Mouse (Mus musculus): ENCODE results near the gene Snrnp35. TPM values are rescaled to one million over a fixed set of nuclear protein-coding genes. Genes with fewer than 3 reads are reported as not detected.

The Snrnp35 gene
- total RNA-seq, 2 experiments from 2014 or later: 1.7 TPM; not detected in 1

DNA sequence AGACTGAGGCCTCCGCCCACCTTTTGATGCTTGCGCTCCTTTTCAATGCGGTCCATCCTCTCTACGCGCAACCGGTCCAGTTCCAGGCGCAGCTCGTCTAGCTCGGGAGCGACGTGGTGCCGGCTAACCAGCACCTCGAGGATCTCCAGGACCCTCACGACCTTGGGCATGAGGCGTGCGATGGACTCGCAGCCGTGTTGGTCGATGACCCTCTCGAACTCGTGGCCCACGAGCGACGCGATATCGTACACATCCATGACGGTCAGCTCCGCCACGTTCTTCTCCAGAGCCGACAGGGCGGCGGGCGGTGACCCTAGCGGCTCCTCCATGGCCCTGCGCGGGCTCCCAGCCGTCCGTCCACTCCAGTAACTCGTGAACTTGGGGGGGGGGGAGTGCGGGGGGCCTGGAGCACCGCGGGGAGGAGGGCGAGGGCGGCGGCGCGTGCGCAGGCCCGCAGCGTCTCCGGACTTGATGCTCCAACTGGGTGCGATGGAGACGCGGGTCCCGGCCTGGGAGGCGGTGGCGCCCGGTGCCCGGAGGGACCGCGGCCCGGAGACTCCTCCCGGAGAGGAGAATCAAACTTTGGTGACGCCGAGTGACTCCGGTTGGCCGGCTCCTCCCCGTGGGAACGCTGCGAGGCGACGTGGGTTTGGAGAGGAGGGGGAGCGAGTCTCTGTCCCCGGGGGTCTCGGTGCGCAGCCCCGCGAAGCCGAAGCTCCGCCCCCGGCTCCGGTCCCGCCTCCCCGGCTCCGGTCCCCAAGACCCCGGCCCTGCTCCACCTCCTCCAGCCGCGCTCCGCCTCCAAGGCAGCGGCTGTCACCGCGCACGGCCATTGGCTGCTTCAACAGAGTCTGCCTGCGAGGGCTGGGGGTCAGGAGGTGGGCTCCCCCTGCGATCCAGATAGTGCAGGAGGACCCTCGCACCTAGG lies 48.0 kb downstream of the Snrnp35 start, which contains the start of gene Rilpl1:
Rilpl1 (minus strand) TSS at position 737 of the 928 bp plus-strand sequence.
- ATAC-seq (replicated peaks; ENCODE audit: low FRiP score, poor library complexity, severe bottlenecking): no peak

DNA sequence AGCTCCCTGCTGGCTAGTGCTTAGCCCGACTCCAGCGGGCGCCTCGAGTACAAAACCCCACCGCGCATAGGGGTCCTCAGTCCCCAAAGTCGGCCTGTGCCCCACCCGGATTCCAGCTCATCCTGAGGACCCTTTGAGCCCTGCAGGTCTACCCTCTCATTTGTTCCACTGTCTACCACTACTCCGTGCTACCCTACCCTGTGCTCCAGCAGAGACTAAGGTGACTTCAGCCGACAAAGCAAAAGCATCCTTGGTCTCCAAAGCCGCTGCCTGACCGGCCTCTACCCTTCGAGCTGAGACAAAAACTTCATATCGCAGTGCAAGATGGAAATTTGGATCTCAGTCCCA lies 48.6 kb downstream of the Snrnp35 start:
- ATAC-seq (replicated peaks; ENCODE audit: low FRiP score, poor library complexity, severe bottlenecking): no peak

DNA sequence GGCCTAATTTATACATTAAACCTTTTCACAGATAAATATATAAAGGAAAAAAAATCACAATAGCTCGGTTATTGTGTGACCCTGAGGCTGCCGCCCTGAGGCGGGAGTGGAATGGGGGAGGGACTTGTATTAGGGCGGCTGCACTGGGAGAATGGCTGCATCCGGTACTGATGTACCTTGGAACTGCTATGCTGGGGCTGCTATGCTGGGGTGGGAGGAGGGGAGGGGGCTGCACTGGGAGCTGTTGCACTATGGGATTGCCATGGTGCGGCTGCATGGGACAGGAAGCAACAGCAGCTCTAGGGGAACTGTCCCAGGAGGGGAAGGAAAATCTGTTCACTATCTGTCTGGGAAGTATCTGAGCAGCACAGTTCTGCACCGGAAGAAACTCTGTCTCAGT lies 49.5 kb downstream of the Snrnp35 start:
- no peak for ATAC-seq (replicated peaks; ENCODE audit: low FRiP score, poor library complexity, severe bottlenecking)

DNA sequence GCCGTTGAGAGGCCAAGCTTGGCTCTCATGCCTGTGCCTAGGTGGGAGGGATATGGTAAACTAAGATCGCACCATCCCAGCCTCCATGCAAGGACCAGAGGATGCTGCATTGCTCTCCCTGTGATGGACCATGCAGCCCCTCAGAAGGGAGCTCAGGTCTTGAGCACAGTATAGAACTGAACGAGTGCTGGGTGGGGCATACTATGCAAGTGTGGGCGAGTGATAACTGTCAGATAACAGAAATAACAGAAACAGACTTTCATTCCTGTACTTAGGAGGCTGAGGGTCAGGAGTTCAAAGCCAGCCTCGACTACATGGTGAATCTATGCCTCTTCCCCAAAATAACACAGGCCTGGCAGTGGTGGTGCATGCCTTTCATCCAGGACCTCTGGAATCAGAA lies 52.1 kb downstream of the Snrnp35 start:
- ATAC-seq (replicated peaks; ENCODE audit: low FRiP score, poor library complexity, severe bottlenecking): no peak

DNA sequence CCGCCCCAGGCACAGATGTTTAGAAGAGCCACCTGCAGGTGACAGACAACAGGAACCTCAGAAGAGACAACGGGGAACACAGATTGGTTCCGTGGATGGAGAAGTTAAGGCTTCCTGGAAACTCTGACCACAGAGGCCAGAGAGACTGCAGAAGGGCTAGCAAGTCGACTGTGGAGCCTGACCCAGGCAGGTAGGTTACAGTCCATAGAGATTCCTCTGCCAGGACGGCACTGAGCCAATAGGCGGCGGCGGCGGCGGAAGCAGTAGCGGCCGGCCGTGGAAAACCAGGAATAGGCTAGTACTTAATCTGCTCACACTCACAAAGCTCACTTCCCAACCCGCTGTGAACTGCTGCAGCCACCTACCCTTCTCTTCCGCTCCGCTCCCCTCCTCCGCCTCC lies 53.8 kb downstream of the Snrnp35 start:
- no peak for ATAC-seq (replicated peaks; ENCODE audit: low FRiP score, poor library complexity, severe bottlenecking)

DNA sequence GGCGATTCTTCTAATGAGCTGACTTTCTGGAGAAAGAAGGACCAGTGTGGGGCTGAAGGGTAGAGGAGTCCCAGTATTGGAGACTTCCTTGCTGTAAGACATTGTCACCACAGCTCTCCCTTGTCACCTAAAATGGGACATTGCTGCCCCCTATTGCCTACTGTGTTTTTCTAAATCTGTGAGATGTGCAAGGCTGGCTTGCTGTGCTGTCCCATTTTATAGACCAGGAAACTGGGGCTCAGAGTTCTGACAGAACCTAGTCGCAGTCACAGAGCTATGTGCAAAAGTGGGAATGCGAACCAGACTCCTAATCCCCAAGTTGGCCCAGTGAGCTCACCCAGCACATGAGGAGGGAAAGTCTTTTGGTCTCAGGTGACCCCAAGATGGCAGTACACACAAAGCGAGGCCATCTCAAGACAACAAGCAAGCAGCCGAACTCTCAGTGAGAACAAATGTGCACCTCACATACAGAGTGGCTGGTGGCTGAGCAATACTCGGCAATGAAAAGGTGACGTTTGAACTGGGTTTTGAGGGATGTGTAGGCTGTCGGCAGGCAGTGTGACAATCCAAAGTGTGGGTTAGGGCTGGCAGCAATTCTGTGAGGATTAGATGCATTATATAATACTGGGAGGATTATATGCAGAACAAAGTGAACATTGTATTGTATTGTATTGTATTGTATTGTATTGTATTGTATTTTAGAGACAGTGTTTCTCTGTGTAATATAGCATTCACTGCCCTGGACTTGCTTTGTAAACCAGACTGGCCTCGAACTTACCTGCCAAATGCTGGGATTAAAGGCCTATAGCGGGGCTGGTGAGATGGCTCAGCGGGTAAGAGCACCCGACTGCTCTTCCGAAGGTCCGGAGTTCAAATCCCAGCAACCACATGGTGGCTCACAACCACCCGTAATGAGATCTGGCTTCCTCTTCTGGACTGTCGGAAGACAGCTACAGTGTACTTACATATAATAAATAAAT lies 56.2 kb downstream of the Snrnp35 start:
- no peak for ATAC-seq (replicated peaks; ENCODE audit: low FRiP score, poor library complexity, severe bottlenecking)

DNA sequence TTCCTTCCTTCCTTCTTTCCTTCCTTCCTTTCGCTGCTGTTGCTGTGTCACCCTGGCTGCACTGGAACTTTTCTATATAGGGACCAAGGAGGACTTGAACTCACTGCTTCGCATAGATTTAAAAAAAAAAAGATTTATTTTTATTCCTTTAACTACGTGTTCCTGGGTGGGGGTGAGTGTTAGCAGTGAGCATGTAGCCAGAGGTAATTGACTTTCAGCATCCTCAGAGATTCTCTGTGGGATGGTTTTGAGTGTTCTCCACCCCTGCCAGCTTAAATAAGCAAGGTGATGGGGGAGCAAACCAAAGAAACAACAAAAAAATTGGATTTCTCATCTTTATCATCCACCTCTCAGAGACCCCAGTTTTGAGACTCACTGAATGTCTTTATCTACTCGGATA lies 57.0 kb downstream of the Snrnp35 start:
- no peak for ATAC-seq (replicated peaks; ENCODE audit: low FRiP score, poor library complexity, severe bottlenecking)

DNA sequence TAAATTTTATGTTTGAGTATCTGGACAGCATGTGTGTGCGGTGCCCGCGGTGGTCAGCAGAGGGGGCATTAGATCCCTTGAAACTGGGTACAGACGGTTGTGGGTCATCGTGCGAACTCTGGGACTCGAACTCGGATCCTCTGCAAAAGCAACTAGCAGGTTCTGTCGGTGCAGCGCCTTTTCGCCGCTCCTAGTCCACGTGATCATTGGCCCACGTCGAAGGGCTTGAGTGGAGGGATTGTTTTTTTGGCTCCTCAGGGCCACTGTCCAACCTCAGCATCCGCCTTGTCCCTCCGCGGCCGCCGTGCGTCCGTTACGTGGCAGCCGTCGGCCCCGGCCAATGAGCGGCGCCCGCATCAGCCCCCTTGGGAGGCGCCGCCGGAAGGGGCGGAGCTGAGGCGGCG lies 57.5 kb downstream of the Snrnp35 start, which contains the start of gene Tmed2:
Tmed2 (plus strand) TSS at position 313 of the 404 bp plus-strand sequence.
- ATAC-seq (replicated peaks; ENCODE audit: low FRiP score, poor library complexity, severe bottlenecking): peak; percentile 98

Other genes starting within 250 kb of the Snrnp35 start
- gene Pitpnm2, start 233.4 kb upstream of the Snrnp35 start, total RNA-seq (2015; ENCODE audit: low replicate concordance): 0.42 and 2.5 TPM in 2 replicates
- 0.51 and 0.76 TPM in 2 replicates for gene Pitpnm2, start 233.4 kb upstream of the Snrnp35 start, total RNA-seq (2017; ENCODE audit: low replicate concordance)
- gene Mphosph9, start 155.2 kb upstream of the Snrnp35 start, total RNA-seq (2015; ENCODE audit: low replicate concordance): 39.0 and 47.6 TPM in 2 replicates
- 54.2 and 56.6 TPM in 2 replicates for gene Mphosph9, start 155.2 kb upstream of the Snrnp35 start, total RNA-seq (2017; ENCODE audit: low replicate concordance)
- 2.9 and 8.4 TPM in 2 replicates for gene 2810006K23Rik, start 155.0 kb upstream of the Snrnp35 start, total RNA-seq (2015; ENCODE audit: low replicate concordance)
- 5.1 and 6.2 TPM in 2 replicates for gene 2810006K23Rik, start 155.0 kb upstream of the Snrnp35 start, total RNA-seq (2017; ENCODE audit: low replicate concordance)
- gene Cdk2ap1, start 120.1 kb upstream of the Snrnp35 start, total RNA-seq (2015; ENCODE audit: low replicate concordance): 80.5 and 89.0 TPM in 2 replicates
- gene Cdk2ap1, start 120.1 kb upstream of the Snrnp35 start, total RNA-seq (2017; ENCODE audit: low replicate concordance): 70.8 and 92.4 TPM in 2 replicates
- 43.6 and 59.9 TPM in 2 replicates for gene Sbno1, start 57.1 kb upstream of the Snrnp35 start, total RNA-seq (2015; ENCODE audit: low replicate concordance)
- 84.5 and 106 TPM in 2 replicates for gene Sbno1, start 57.1 kb upstream of the Snrnp35 start, total RNA-seq (2017; ENCODE audit: low replicate concordance)
- 307 and 377 TPM in 2 replicates for gene Kmt5a, start 43.2 kb upstream of the Snrnp35 start, total RNA-seq (2015; ENCODE audit: low replicate concordance)
- gene Kmt5a, start 43.2 kb upstream of the Snrnp35 start, total RNA-seq (2017; ENCODE audit: low replicate concordance): 344 and 488 TPM in 2 replicates
- 7.1 and 7.9 TPM in 2 replicates for gene Rilpl2, start 4.8 kb upstream of the Snrnp35 start, total RNA-seq (2015; ENCODE audit: low replicate concordance)
- 5.3 and 7.0 TPM in 2 replicates for gene Rilpl2, start 4.8 kb upstream of the Snrnp35 start, total RNA-seq (2017; ENCODE audit: low replicate concordance)
- not detected in 2 replicates for gene Rilpl1, start 48.3 kb downstream of the Snrnp35 start, total RNA-seq (2015; ENCODE audit: low replicate concordance)
- gene Rilpl1, start 48.3 kb downstream of the Snrnp35 start, total RNA-seq (2017; ENCODE audit: low replicate concordance): not detected in 2 replicates
- gene Tmed2, start 57.6 kb downstream of the Snrnp35 start, total RNA-seq (2015; ENCODE audit: low replicate concordance): 454 and 638 TPM in 2 replicates
- 524 and 584 TPM in 2 replicates for gene Tmed2, start 57.6 kb downstream of the Snrnp35 start, total RNA-seq (2017; ENCODE audit: low replicate concordance)
- 5.8 and 9.6 TPM in 2 replicates for gene Ddx55, start 69.7 kb downstream of the Snrnp35 start, total RNA-seq (2015; ENCODE audit: low replicate concordance)
- gene Ddx55, start 69.7 kb downstream of the Snrnp35 start, total RNA-seq (2017; ENCODE audit: low replicate concordance): 5.0 and 10.5 TPM in 2 replicates
- gene Eif2b1, start 96.0 kb downstream of the Snrnp35 start, total RNA-seq (2015; ENCODE audit: low replicate concordance): 17.7 and 21.0 TPM in 2 replicates
- 7.8 and 15.2 TPM in 2 replicates for gene Eif2b1, start 96.0 kb downstream of the Snrnp35 start, total RNA-seq (2017; ENCODE audit: low replicate concordance)
- 6.1 and 20.5 TPM in 2 replicates for gene Gtf2h3, start 96.0 kb downstream of the Snrnp35 start, total RNA-seq (2015; ENCODE audit: low replicate concordance)
- gene Gtf2h3, start 96.0 kb downstream of the Snrnp35 start, total RNA-seq (2017; ENCODE audit: low replicate concordance): 4.7 and 16.6 TPM in 2 replicates
- 3.8 and 7.2 TPM in 2 replicates for gene Atp6v0a2, start 145.4 kb downstream of the Snrnp35 start, total RNA-seq (2015; ENCODE audit: low replicate concordance)
- 7.6 and 8.5 TPM in 2 replicates for gene Atp6v0a2, start 145.4 kb downstream of the Snrnp35 start, total RNA-seq (2017; ENCODE audit: low replicate concordance)
- under 0.01 TPM in 1 of 2 replicates, not detected in the other for gene Dnah10, start 242.0 kb downstream of the Snrnp35 start, total RNA-seq (2015; ENCODE audit: low replicate concordance)
- gene Dnah10, start 242.0 kb downstream of the Snrnp35 start, total RNA-seq (2017; ENCODE audit: low replicate concordance): not detected in 2 replicates